Mouse (Mus musculus) testis, adult 2 months (tissue): Measurements from ENCODE around the gene Xkr8. TPM values are rescaled to one million over a fixed set of nuclear protein-coding genes. Genes with fewer than 3 reads are reported as not detected.
A peak's percentile ranks its signal among the peaks of the same experiment; 100 is the strongest.

Experiments
- H3K27ac ChIP-seq: fragments of 200-500 bp; 2 replicates; pipeline ENCODE4 v1.5.1; 2012; ENCODE audit warnings: low read depth, low read length; ENCODE audit not compliant: control insufficient read depth, insufficient read depth
- H3K27me3 ChIP-seq: fragments of 200-500 bp; 2 replicates; pipeline ENCODE4 v1.6.1; 2012; ENCODE audit warnings: mild to moderate bottlenecking, low read length, moderate library complexity; ENCODE audit not compliant: control insufficient read depth, insufficient read depth
- H3K36me3 ChIP-seq: fragments of 200-500 bp; 2 replicates; pipeline ENCODE4 v1.6.1; 2012; ENCODE audit warnings: mild to moderate bottlenecking, low read length; ENCODE audit not compliant: control insufficient read depth, insufficient read depth
- H3K4me1 ChIP-seq: fragments of 200-500 bp; 2 replicates; pipeline ENCODE4 v1.6.1; 2012; ENCODE audit warnings: low read length; ENCODE audit not compliant: control insufficient read depth, insufficient read depth
- H3K4me3 ChIP-seq: fragments of 200-500 bp; 2 replicates; pipeline ENCODE4 v1.5.1; 2012; ENCODE audit warnings: low read depth, mild to moderate bottlenecking, low read length, moderate library complexity, mixed read lengths; ENCODE audit not compliant: control insufficient read depth
- CTCF ChIP-seq: fragments of 200-500 bp; IDR thresholded peaks from 2 replicates; pipeline ENCODE4 v1.5.1; 2012; ENCODE audit warnings: low read depth, mild to moderate bottlenecking, inconsistent platforms, low read length, moderate library complexity; ENCODE audit not compliant: control insufficient read depth, insufficient read depth, insufficient replicate concordance
- POLR2A ChIP-seq: fragments of 200-500 bp; IDR thresholded peaks from 2 replicates; pipeline ENCODE4 v1.6.1; 2012; ENCODE audit warnings: low read depth, mild to moderate bottlenecking, inconsistent platforms, low read length, moderate library complexity; ENCODE audit not compliant: control insufficient read depth
- polyA plus RNA-seq: library from polyadenylated mRNA; depleted of rRNA; stranded (reverse); fragments of >200 nt; gene quantifications from 2 replicates; pipeline ENCODE4 v1.2.3, GENCODE M21; 2012

Xkr8 gene
- polyA plus RNA-seq, 1 experiment: 141 TPM

DNA sequence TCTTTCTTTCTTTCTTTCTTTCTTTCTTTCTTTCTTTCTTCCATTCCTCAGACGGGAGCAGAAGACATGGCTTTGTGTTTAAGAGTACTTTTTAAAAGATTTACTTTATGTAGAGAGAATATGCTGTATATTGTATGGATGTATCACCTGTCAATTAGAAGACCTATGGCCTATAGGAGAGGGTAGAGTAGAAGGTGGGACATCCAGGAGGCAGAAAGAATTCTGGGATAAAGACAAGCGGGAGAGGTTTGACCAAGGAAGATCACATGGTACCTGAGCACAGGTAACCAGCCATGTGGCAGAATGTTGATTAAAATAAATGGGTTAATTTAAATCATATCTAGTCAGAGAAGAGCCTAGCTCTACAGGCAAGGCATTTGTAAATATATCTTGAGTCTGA is 2.4 kb upstream of the Xkr8 start:
- H3K4me1 ChIP-seq: peaks cover 29% of the 10 kb centered on the region
- no peak overlapping the region for H3K27ac ChIP-seq
- no peaks in the 10 kb centered on the region for H3K27me3 ChIP-seq
- H3K36me3 ChIP-seq: no peaks in the 10 kb centered on the region
- no peak for TF ChIP-seq CTCF
- TF ChIP-seq POLR2A: no peak
- no peak overlapping the region for H3K4me3 ChIP-seq

GRCm38 (mm10) chr4:132733071-132733770 is 875 bp upstream of the Xkr8 start:
- Histone ChIP-seq H3K27ac (no peak overlapping the region; the same call in 1 of the 2 replicates), H3K36me3 (no peaks in the 10 kb centered on the region), H3K4me1 (peaks cover 29% of the 10 kb centered on the region), H3K27me3 (no peaks in the 10 kb centered on the region), H3K4me3 (peak overlapping the region; percentile 68)
- TF ChIP-seq POLR2A (no peak), CTCF (no peak; the same call in 1 of the 2 replicates)

DNA sequence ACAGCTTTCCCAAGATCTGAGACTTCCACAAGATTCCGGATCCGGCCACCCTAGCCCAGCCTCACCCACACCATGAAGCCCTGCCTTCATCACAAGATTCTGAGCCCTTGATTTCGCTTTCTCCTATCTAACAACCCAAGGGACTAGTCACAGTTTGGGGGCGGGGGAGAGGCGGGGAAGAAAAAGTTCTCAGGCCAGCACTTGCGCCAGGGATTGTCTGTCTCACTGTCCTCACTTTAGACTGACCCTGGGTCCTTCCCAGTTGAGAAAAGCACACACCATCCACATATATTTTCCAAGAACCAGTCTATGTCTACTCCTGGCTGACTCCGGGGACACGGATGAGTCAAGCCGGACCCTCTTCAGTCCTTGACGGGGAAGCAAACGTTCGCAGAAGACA is 730 bp downstream of the Xkr8 start:
- H3K4me3 ChIP-seq: peak overlapping the region; percentile 96
- no peaks in the 10 kb centered on the region for H3K27me3 ChIP-seq
- no peak for TF ChIP-seq CTCF
- no peak for TF ChIP-seq POLR2A
- peaks cover 29% of the 10 kb centered on the region for H3K4me1 ChIP-seq
- no peaks in the 10 kb centered on the region; the same call in 1 of the 2 replicates for H3K36me3 ChIP-seq
- H3K27ac ChIP-seq: peak overlapping the region; percentile 81

GRCm38 (mm10) chr4:132728233-132728632 is 4.1 kb downstream of the Xkr8 start:
- no peak overlapping the region for H3K4me3 ChIP-seq
- peaks cover 19% of the 10 kb centered on the region for H3K4me1 ChIP-seq
- no peak for TF ChIP-seq CTCF
- TF ChIP-seq POLR2A: no peak
- no peak overlapping the region for H3K27ac ChIP-seq
- H3K36me3 ChIP-seq: no peaks in the 10 kb centered on the region; the same call in 1 of the 2 replicates
- no peaks in the 10 kb centered on the region for H3K27me3 ChIP-seq

DNA sequence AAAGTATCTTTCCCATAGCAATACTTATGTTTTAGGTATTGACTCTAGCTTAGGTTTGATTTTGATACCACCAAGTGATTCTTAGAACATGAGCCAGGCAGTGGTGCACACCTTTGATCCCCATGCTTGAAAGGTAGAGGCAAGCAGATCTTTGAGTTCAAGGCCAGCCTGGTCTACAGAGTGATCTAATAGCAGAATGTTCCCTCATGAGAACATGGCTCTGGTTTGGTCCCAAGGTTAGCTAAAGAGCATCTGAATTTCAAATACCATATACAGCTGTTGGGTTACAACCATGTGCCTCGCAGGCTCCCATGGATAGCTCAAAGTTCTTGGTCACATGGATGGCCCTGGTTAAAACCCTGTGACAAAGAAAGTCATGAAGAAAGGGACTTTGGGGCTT is 14.1 kb downstream of the Xkr8 start:
- Histone ChIP-seq H3K27me3 (no peaks in the 10 kb centered on the region), H3K4me1 (no peaks in the 10 kb centered on the region), H3K4me3 (no peak overlapping the region), H3K27ac (no peak overlapping the region), H3K36me3 (no peaks in the 10 kb centered on the region; the same call in 1 of the 2 replicates)
- TF ChIP-seq POLR2A (no peak), CTCF (no peak)

DNA sequence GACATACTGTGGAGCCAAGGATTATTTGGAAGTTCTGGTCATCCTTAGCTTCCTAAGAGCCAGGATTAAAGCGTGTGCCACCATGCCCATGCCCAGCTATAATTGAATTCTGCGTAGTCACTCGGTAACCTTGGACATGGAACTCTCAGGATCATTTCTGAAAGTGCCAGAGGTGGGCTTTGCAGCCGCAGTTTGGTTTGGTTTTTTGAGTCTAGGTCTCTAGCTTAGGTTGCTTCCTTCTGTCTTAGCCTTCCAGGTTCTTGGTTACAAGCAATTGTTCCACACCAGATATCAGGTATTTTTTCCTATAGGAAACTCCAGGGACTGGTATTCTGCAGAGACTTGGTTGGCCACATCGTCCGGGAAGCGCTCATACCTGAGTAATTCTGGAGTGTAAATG is 19.2 kb downstream of the Xkr8 start:
- no peaks in the 10 kb centered on the region for H3K27me3 ChIP-seq
- TF ChIP-seq CTCF (no peak), POLR2A (no peak)
- no peak overlapping the region for H3K27ac ChIP-seq
- no peaks in the 10 kb centered on the region for H3K4me1 ChIP-seq
- H3K36me3 ChIP-seq: peaks cover 3% of the 10 kb centered on the region
- H3K4me3 ChIP-seq: no peak overlapping the region

DNA sequence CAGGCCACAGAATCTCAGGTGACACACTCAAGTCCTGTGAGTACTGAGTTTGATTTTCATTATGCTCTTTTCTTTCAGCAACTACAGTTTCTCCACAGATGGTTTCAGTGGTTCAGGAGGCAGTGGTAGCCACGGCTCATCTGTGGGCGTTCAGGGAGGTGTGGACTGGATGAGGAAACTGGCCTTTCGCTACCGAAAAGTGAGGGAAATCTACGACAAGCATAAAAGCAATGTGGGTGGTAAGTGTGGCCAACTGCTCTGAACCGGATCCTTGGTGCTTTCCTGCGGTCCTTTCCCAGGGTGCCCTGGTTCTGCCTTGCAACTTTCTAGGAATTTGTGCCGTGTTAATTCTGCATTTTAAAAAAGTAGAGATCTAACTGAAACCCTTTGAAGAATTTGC is 25.5 kb downstream of the Xkr8 start:
- no peak overlapping the region for H3K27ac ChIP-seq
- no peak overlapping the region for H3K4me3 ChIP-seq
- no peaks in the 10 kb centered on the region for H3K4me1 ChIP-seq
- H3K27me3 ChIP-seq: no peaks in the 10 kb centered on the region
- TF ChIP-seq POLR2A (no peak), CTCF (no peak)
- H3K36me3 ChIP-seq: peaks cover 4% of the 10 kb centered on the region

DNA sequence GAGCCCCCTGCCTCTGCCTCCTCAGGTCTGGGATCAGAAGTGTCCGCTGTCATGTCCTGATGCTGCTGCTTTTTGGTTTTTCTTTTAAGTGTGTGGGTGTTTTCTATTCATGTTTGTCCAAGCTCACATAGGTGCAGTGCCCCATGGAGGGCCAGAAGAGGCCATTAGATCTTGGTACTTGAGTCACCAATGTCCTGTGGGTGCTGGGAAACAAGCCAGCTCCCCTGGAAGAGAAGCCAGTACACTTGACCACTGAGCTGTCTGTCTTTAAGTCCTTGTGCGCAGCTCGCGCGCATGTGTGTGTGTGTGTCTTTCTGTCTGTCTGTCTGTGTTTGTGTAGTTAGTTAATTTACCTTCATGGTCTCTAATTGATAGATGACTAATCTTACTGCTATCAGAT is 30.3 kb downstream of the Xkr8 start:
- TF ChIP-seq CTCF (no peak), POLR2A (no peak)
- H3K27ac ChIP-seq: no peak overlapping the region
- no peaks in the 10 kb centered on the region for H3K4me1 ChIP-seq
- H3K4me3 ChIP-seq: peak overlapping the region; percentile 79
- H3K27me3 ChIP-seq: no peaks in the 10 kb centered on the region
- peaks cover 3% of the 10 kb centered on the region for H3K36me3 ChIP-seq
